Mouse (Mus musculus): ENCODE measurements around the gene Il1f10. TPM values are rescaled to one million over a fixed set of nuclear protein-coding genes. Genes with fewer than 3 reads are reported as not detected.

Gene Il1f10
- polyA plus RNA-seq, 1 experiment from 2014 or later, result not detected

- Histone ChIP-seq H3K4me2 (replicated peaks) (no peak overlapping the region), H3K4me1 (peaks cover 3% of the 10 kb centered on the region; the same call in 1 of the 2 replicates), H3K27me3 (no peaks in the 10 kb centered on the region), H3K9ac (no peak overlapping the region), H3K4me3 (no peak overlapping the region), H3K9me3 (no peaks in the 10 kb centered on the region), H3K36me3 (no peaks in the 10 kb centered on the region), H3K27ac (no peak overlapping the region)
- 71% methylated on average over 3 of the region's 3 CpGs for WGBS
- ATAC-seq (ENCODE audit: low FRiP score, low read depth), result no peak
These were observed 50.4 kb downstream of the Il1f10 start for GRCm38 (mm10) chr2:24341395-24341885.

Other genes starting within 250 kb of the Il1f10 start
- 1.3 TPM in 2 replicates for gene Hnmt, start 241.8 kb upstream of the Il1f10 start, polyA plus RNA-seq (2015; fragmentation: Nextera tagmentation; extraction: Ambion mirVana)
- not detected in 2 replicates for gene Tbpl2, start 194.6 kb upstream of the Il1f10 start, polyA plus RNA-seq (2015; fragmentation: Nextera tagmentation; extraction: Ambion mirVana)
- gene Il1f8, start 138.0 kb upstream of the Il1f10 start, polyA plus RNA-seq (2015; fragmentation: Nextera tagmentation; extraction: Ambion mirVana), result not detected in 2 replicates
- not detected in 2 replicates for gene Il1f9, start 104.7 kb upstream of the Il1f10 start, polyA plus RNA-seq (2015; fragmentation: Nextera tagmentation; extraction: Ambion mirVana)
- gene Il1f6, start 75.8 kb upstream of the Il1f10 start, polyA plus RNA-seq (2015; fragmentation: Nextera tagmentation; extraction: Ambion mirVana), result not detected in 2 replicates
- gene Il1f5, start 14.2 kb upstream of the Il1f10 start, polyA plus RNA-seq (2015; fragmentation: Nextera tagmentation; extraction: Ambion mirVana), result 3.2 and 3.6 TPM in 2 replicates
- gene Il1rn, start 45.7 kb downstream of the Il1f10 start, polyA plus RNA-seq (2015; fragmentation: Nextera tagmentation; extraction: Ambion mirVana), result 0.49 and 0.61 TPM in 2 replicates
- 1.3 and 1.9 TPM in 2 replicates for gene Psd4, start 76.4 kb downstream of the Il1f10 start, polyA plus RNA-seq (2015; fragmentation: Nextera tagmentation; extraction: Ambion mirVana)
- not detected in 2 replicates for gene Pax8, start 184.4 kb downstream of the Il1f10 start, polyA plus RNA-seq (2015; fragmentation: Nextera tagmentation; extraction: Ambion mirVana)

Measured in limb, embryonic 13.5 days (tissue).